ENCODE assay signal across 9 mouse cellular contexts in the genomic region with DNA sequence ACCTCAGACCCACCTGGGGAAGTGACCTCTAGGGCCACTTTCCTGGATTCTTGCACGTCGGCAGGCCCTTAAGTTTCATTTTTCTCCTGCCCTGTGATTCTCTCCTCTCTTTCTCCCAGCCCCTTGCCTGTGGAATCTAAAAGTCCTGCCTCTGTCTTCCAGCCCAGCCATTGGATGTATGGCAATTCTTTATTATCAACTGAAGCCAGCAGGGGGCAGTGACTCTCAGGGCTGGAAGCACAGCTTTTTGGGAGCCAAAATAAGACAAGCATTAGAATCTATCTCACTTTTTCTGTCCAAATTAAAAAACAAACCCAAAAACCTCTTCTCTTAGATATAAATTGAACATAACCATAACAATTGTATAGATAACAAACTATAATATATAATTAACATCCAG. TPM values are rescaled to one million over a fixed set of nuclear protein-coding genes. Genes with fewer than 3 reads are reported as not detected.
A peak's percentile ranks its signal among the peaks of the same experiment; 100 is the strongest.
DNase-seq lines count a peak whose midpoint lies in the region; ATAC-seq and TF ChIP-seq lines count a peak whose summit lies in the region.
"Had no signal": no experiment of that assay in that cellular context is flagged by ENCODE, and none has a peak within 500 bp of the region (broad histone marks: within the 10 kb centered on the region; RNA-seq: fewer than 3 reads in every experiment).

No protein-coding gene starts in this region.

- H3K4me1 ChIP-seq in cerebellum, adult 2 months (ENCODE audit: control insufficient read depth, insufficient read depth, low read length), result no peaks in the 10 kb centered on the region

- WGBS in cerebellum, adult 2 months, result 94% methylated on average over 2 of the region's 2 CpGs

- no peak overlapping the region for H3K4me3 ChIP-seq in cerebellum, adult 2 months (replicated peaks; ENCODE audit: insufficient read depth, low read depth, low read length)

- POLR2A ChIA-PET in Patski (lab: Charles Lee), result no interaction called here

- no peak overlapping the region for H3K27ac ChIP-seq in cerebellum, adult 2 months (ENCODE audit: insufficient read depth, low read length)

- no peak for DNase-seq in cerebellum, adult 2 months
- no peak for DNase-seq in cerebellum, adult 11-12 months
- peak; percentile 10 to 23 for DNase-seq in layer of hippocampus, postnatal 10 days (ENCODE audit: low spot score in 2 of 2)
- no peak for DNase-seq in layer of hippocampus, adult 8-10 months (ENCODE audit: low spot score in 2 of 2)
- DNase-seq in Patski (ENCODE audit: low read depth, low spot score), result no peak
- DNase-seq in heart, postnatal 14 days, result peak; percentile 10 to 54
- peak; percentile 62 for DNase-seq in retina, embryonic 14.5 days (ENCODE audit: low spot score)
- DNase-seq in layer of hippocampus, adult 9-11 months, result no peak

- no peak for ATAC-seq in Patski

- no peak for TF ChIP-seq POLR2A in cerebellum, adult 2 months (IDR thresholded peaks at IDR 0.05; ENCODE audit: borderline replicate concordance, insufficient read depth, low read length)

- peak; percentile 31; the same call in 1 of the 2 replicates for TF ChIP-seq CTCF in cerebellum, adult 2 months (IDR thresholded peaks at IDR 0.05; ENCODE audit: borderline replicate concordance, insufficient read depth, low read depth, low read length)
- peak; percentile 61 for TF ChIP-seq CTCF in Patski (IDR thresholded peaks at IDR 0.05)

- intact Hi-C loops in heart, postnatal 14 days (cut with DNase I), result no loop called here

- no peaks in the 10 kb centered on the region for H3K27me3 ChIP-seq in cerebellum, adult 2 months (ENCODE audit: control insufficient read depth, insufficient read depth, low read length)
- no peaks in the 10 kb centered on the region for H3K27me3 ChIP-seq in Patski

- CTCF ChIA-PET in Patski (lab: Charles Lee), result no interaction called here

- in situ Hi-C loops in Patski (cut with MboI; ENCODE audit: low pct_unique_long_range_greater_than_20kb), result no loop called here

RNA-seq across cellular contexts. Expression of gene Cdc27, which starts 39.8 kb away (rescaled TPM):
- 20.9 and 22.4 TPM in 2 replicates for polyA plus RNA-seq in cerebellum, adult 2 months (2012; rRNA removed)
- 10 to 100 TPM; 52.3 to 65.8 TPM for total RNA-seq in layer of hippocampus, postnatal 10 days (2021)
- total RNA-seq in layer of hippocampus, adult 8-10 months (2022), result 10 to 100 TPM; 50.0 to 71.7 (median 53.7) TPM
- polyA plus RNA-seq in Patski (2021), result 43.9 TPM
- 10 to 100 TPM; 23.2 to 26.5 TPM for total RNA-seq in heart, postnatal 14 days (2021)

RNA-seq across cellular contexts. Expression of gene Myl4, which starts 39.9 kb away (rescaled TPM):
- polyA plus RNA-seq in cerebellum, adult 2 months (2012; rRNA removed), result 2.2 and 2.5 TPM in 2 replicates
- total RNA-seq in layer of hippocampus, postnatal 10 days (2021), result 1 to 10 TPM; 4.5 to 6.4 TPM
- total RNA-seq in layer of hippocampus, adult 8-10 months (2022), result 1 to 10 TPM; 1.9 to 3.4 (median 2.7) TPM
- 1.3 TPM for polyA plus RNA-seq in Patski (2021)
- total RNA-seq in heart, postnatal 14 days (2021), result 100 to 1,000 TPM; 280 to 698 TPM
- polyA plus RNA-seq: G1E had no signal

RNA-seq across cellular contexts. Expression of gene Kansl1, which starts 41.9 kb away (rescaled TPM):
- polyA plus RNA-seq in cerebellum, adult 2 months (2012; rRNA removed), result 87.7 and 91.0 TPM in 2 replicates
- total RNA-seq in layer of hippocampus, postnatal 10 days (2021), result 10 to 100 TPM; 60.1 to 62.7 TPM
- total RNA-seq in layer of hippocampus, adult 8-10 months (2022), result 10 to 100 TPM; 65.0 to 79.8 (median 71.3) TPM
- polyA plus RNA-seq in Patski (2021), result 52.2 TPM
- 10 to 100 TPM; 31.6 to 32.3 TPM for total RNA-seq in heart, postnatal 14 days (2021)

Comparison
In these comparisons a context has a peak if more than half of its experiments do, and no peak if none do; other contexts are left out.
1. DNase-seq: peak in layer of hippocampus, postnatal 10 days (2 of 2), heart, postnatal 14 days (2 of 2) and retina, embryonic 14.5 days (single experiment); none in cerebellum, adult 2 months (0 of 2), cerebellum, adult 11-12 months (single experiment), layer of hippocampus, adult 8-10 months (0 of 2), Patski (single experiment) and layer of hippocampus, adult 9-11 months (single experiment).
2. RNA of gene Myl4, which starts 39.9 kb away (total RNA-seq): 280 to 698 TPM in heart, postnatal 14 days; 4.5 to 6.4 TPM in layer of hippocampus, postnatal 10 days and 1.9 to 3.4 TPM in layer of hippocampus, adult 8-10 months; every median in the first group is over 10 times any median in the second.